Mouse (Mus musculus) C3H10T1/2 (cell line): ENCODE measurements around the gene B3gnt8. TPM values are rescaled to one million over a fixed set of nuclear protein-coding genes. Genes with fewer than 3 reads are reported as not detected.

Experiments
- polyA plus RNA-seq, 2 experiments: library from polyadenylated mRNA; unstranded; fragments of >200 nt; fragmentation: generic; extraction: Trizol; gene quantifications; one replicate each; pipeline ENCODE4 v1.2.1; 2012; ENCODE audit warnings: missing spikeins in 2 of 2

B3gnt8 gene
- 1 to 10 TPM in 1 of 2 experiments, under 1 TPM in 1; 0.14 to 2.1 TPM for polyA plus RNA-seq

DNA sequence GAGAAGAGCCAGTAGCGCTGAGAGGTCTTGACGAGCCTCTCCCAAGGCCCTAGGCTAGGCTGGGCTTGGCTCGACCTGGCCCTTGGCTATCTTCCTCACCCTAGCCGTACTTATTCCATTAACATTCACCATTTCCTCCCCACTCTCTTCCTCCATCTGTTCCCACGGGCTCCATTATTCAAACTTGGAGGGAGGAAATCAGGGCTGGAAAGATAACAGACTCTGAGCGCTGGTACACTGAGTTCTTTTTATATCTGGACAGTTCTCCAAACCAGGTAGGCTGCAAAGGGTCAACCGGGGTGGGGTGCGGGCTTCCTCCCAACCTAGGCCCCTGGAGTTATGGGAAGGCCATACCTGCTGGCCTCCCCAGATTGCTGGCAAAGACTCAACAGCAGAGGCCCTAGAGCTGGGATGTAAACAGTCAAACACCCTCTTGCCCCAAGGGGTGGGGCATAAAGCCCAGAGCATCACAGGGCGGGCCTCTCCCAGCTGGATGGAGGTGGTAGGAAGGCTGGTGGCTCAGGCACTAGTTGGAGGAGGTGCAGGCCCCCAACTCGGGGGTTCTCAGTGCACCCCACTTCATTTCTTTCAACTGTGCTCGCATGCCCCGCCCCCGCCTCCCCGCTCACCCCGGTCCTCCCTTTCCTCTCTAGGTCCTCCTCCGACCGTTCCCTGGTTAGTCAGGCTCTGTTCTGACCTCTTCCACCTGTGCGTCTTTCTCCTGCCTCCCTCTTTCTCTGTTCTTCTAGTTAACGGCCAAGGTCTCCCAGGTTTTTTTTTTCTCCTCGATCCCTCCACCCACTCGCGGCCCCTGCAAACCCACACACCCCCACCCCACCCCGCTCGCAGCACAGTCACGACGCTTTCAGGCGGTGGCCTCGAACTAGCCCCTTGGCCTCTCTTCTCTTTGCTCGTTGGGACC is at the start of gene B3gnt8:
B3gnt8 (plus strand) TSS at position 146 of the 922 bp plus-strand sequence.

GRCm38 (mm10) chr7:25615706-25616011 is 10.8 kb upstream of the B3gnt8 start, which contains the start of gene Erich4:
TSS of gene Erich4 (minus strand) at chr7:25615892.

DNA sequence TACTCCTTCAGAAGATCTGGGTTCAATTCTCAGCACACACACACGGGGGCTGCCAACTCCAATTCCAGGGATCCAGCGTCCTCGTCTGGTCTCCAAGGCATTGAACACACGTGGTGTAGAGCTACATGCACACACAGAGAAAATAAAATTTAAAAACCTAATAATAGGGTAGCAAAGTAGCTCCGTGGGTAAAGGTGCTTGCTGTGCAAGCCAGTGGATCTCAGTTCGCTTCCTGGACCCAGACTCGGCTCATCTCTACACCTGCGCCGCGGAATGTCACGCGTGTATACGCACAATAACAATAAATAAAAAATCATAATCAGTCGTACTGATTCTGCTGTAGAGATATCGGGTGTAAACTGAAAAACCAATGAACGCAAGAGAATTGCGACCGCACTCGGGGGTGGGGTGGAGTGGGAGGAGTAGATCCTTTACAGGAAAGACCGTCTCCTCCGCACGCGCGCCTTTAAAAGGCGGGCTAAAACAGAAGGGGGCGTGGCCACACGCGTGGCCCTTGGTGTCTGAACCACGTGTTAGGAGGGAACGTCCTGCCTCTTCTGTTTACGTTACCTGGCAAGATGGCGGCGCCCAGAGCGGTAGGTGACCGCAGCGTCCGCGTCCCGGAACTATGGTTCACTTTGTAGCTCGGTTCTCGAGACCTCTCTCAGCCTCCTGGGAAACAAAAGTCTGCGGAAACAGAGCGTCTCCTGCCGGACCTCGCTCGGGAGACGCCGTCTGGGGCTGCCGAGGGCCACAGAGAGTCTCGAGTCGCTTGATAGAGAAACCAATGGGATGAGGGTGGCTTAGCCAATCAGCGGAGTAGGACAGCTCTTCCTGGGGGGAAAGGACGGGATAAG is 7.4 kb upstream of the B3gnt8 start, which contains the start of gene Dmac2:
Dmac2 (plus strand) TSS at position 550 of the 857 bp plus-strand sequence.

GRCm38 (mm10) chr7:25658657-25659472 is 32.4 kb downstream of the B3gnt8 start, which contains the start of the genes Bckdha and Exosc5:
TSS of gene Bckdha (minus strand) at chr7:25658981.
TSS of gene Exosc5 (plus strand) at chr7:25659164.

GRCm38 (mm10) chr7:25674719-25675300 is 48.4 kb downstream of the B3gnt8 start, which contains the start of gene Tmem91:
TSS of gene Tmem91 (minus strand) at chr7:25675166.

GRCm38 (mm10) chr7:25680514-25681258 is 54.2 kb downstream of the B3gnt8 start, which contains the start of gene B9d2:
TSS of gene B9d2 (plus strand) at chr7:25680780.

Other genes with a start within 250 kb of the B3gnt8 start
- gene Lipe, start 227.9 kb upstream of the B3gnt8 start, polyA plus RNA-seq: 10 to 100 TPM in 1 of 2 experiments, 1 to 10 TPM in 1; 4.6 to 19.9 TPM
- under 1 TPM; 0.07 to 0.45 TPM for gene Cxcl17, start 213.8 kb upstream of the B3gnt8 start, polyA plus RNA-seq
- under 1 TPM; 0.08 to 0.61 TPM for gene Ceacam1, start 149.1 kb upstream of the B3gnt8 start, polyA plus RNA-seq
- gene Ceacam2, start 86.8 kb upstream of the B3gnt8 start, polyA plus RNA-seq: under 1 TPM in 1 of 2 experiments, not detected in 1; 0.04 TPM
- not detected for gene Erich4, start 10.8 kb upstream of the B3gnt8 start, polyA plus RNA-seq
- 10 to 100 TPM in 1 of 2 experiments, 1 to 10 TPM in 1; 7.0 to 14.4 TPM for gene Dmac2, start 7.2 kb upstream of the B3gnt8 start, polyA plus RNA-seq
- 10 to 100 TPM; 30.2 to 65.1 TPM for gene Bckdha, start 32.3 kb downstream of the B3gnt8 start, polyA plus RNA-seq
- 100 to 1,000 TPM in 1 of 2 experiments, 10 to 100 TPM in 1; 39.9 to 113 TPM for gene Exosc5, start 32.5 kb downstream of the B3gnt8 start, polyA plus RNA-seq
- gene Tmem91, start 48.5 kb downstream of the B3gnt8 start, polyA plus RNA-seq: under 1 TPM; 0.27 to 0.67 TPM
- 10 to 100 TPM; 34.6 to 49.2 TPM for gene B9d2, start 54.1 kb downstream of the B3gnt8 start, polyA plus RNA-seq
- gene Tgfb1, start 60.3 kb downstream of the B3gnt8 start, polyA plus RNA-seq: 10 to 100 TPM; 24.1 to 38.0 TPM
- 10 to 100 TPM; 15.8 to 31.3 TPM for gene Ccdc97, start 92.4 kb downstream of the B3gnt8 start, polyA plus RNA-seq
- gene Hnrnpul1, start 128.1 kb downstream of the B3gnt8 start, polyA plus RNA-seq: 10 to 100 TPM; 17.9 to 86.2 TPM
- 100 to 1,000 TPM in 1 of 2 experiments, 10 to 100 TPM in 1; 96.8 to 112 TPM for gene Axl, start 162.1 kb downstream of the B3gnt8 start, polyA plus RNA-seq
- under 1 TPM; 0.04 to 0.40 TPM for gene Cyp2s1, start 190.3 kb downstream of the B3gnt8 start, polyA plus RNA-seq